Mouse (Mus musculus) kidney, postnatal 0 days (tissue): ENCODE results near the gene Pde4a. TPM values are rescaled to one million over a fixed set of nuclear protein-coding genes. Genes with fewer than 3 reads are reported as not detected.
A peak's percentile ranks its signal among the peaks of the same experiment; 100 is the strongest.

Experiments used
- ATAC-seq: fragments of 200-750 bp; cut with Nextera tagmentation; replicated peaks from 2 replicates; pipeline ENCODE4 v1.8.0; 2017; ENCODE audit warnings: low read depth, moderate number of reproducible peaks, moderate TSS enrichment, moderate library complexity; ENCODE audit not compliant: low FRiP score
- DNase-seq: peaks from one replicate; pipeline ENCODE4 v3.0.0-alpha.2; 2016; ENCODE audit warnings: low spot score
- H3K27ac ChIP-seq: fragments of 300-500 bp; sonication (generic); 2 replicates; pipeline ENCODE4 v1.5.1; 2014; ENCODE audit warnings: mild to moderate bottlenecking
- H3K27me3 ChIP-seq: fragments of 300-500 bp; sonication (generic); 2 replicates; pipeline ENCODE4 v1.6.1; 2014; ENCODE audit warnings: low read length, mixed read lengths; ENCODE audit not compliant: insufficient read depth
- H3K36me3 ChIP-seq: fragments of 300-500 bp; sonication (generic); 2 replicates; pipeline ENCODE4 v1.6.1; 2014; ENCODE audit warnings: low read length, mixed read lengths; ENCODE audit not compliant: insufficient read depth
- H3K4me1 ChIP-seq: fragments of 300-500 bp; sonication (generic); replicated peaks from 2 replicates; pipeline ENCODE4 v1.6.1; 2014; ENCODE audit warnings: antibody characterized with exemption, low read length, mixed read lengths; ENCODE audit not compliant: insufficient read depth
- H3K4me2 ChIP-seq: fragments of 300-500 bp; sonication (generic); 2 replicates; pipeline ENCODE4 v1.6.1; 2014; ENCODE audit warnings: mild to moderate bottlenecking, low read length, moderate library complexity, mixed read lengths
- H3K4me3 ChIP-seq: fragments of 300-500 bp; sonication (generic); replicated peaks from 2 replicates; pipeline ENCODE4 v1.5.1; 2014; ENCODE audit warnings: low read depth, low read length
- H3K9ac ChIP-seq: fragments of 300-500 bp; sonication (generic); 2 replicates; pipeline ENCODE4 v1.6.1; 2014; ENCODE audit warnings: low read depth, low read length
- H3K9me3 ChIP-seq: fragments of 300-500 bp; sonication (generic); replicated peaks from 2 replicates; pipeline ENCODE4 v1.6.1; 2016; ENCODE audit warnings: low read length, inconsistent platforms, mixed read lengths
- CTCF ChIP-seq: IDR thresholded peaks from 2 replicates; pipeline ENCODE4 v1.5.1; 2016; ENCODE audit warnings: antibody characterized with exemption, low read depth, mild to moderate bottlenecking, moderate library complexity
- WGBS: fragments of 180-500 bp; shearing (Covaris S2); extraction: QIAGEN DNeasy Blood & Tissue Kit; methylation state at CpG from one replicate; pipeline ENCODE4 v1.1.7; 2014; 5-methylcytosine and 5-hydroxymethylcytosine counted together
- polyA plus RNA-seq: library from polyadenylated mRNA; unstranded; fragments of >200 nt; fragmentation: Nextera tagmentation; extraction: Ambion mirVana; gene quantifications from 2 replicates; pipeline ENCODE4 v1.2.1, GENCODE M21; 2015

Gene Pde4a
- polyA plus RNA-seq, 1 experiment from 2014 or later: 8.2 TPM

DNA sequence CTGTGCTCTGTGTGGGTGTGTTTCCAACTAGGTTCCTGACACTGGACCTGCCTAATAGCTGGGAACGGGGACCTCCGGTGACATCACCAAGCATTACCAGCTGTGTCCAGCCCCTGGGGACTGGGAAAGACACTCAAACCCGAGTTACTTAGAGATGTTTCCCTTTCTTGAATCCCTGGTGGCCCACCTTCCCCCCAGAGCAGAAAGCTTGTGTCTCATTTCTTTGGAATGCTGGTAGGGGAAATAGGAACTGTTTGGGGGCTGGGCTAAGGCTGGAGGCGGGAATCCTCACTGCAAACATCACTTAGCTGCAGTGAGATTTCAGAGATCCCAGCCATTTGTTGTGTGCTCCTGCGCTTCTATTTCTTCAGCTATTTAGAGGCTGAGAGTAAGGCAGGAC lies 11.7 kb upstream of the Pde4a start:
- peak; percentile 84 for DNase-seq
- ATAC-seq: no peak
- H3K36me3 ChIP-seq: no peaks in the 10 kb centered on the region

GRCm38 (mm10) chr9:21154787-21155186 lies 10.7 kb upstream of the Pde4a start:
- Histone ChIP-seq H3K27me3 (no peaks in the 10 kb centered on the region), H3K4me1 (peaks cover 5% of the 10 kb centered on the region; the same call in 1 of the 2 replicates), H3K36me3 (no peaks in the 10 kb centered on the region), H3K27ac (no peak overlapping the region), H3K4me3 (no peak overlapping the region), H3K4me2 (no peak overlapping the region), H3K9ac (no peak overlapping the region), H3K9me3 (no peaks in the 10 kb centered on the region)
- DNase-seq (no peak), ATAC-seq (no peak)
- 90% methylated on average over 3 of the region's 3 CpGs for WGBS
- no peak for TF ChIP-seq CTCF

More for the DNA sequence above, 11.7 kb upstream of the Pde4a start:
- Histone ChIP-seq H3K4me1 (peaks cover 9% of the 10 kb centered on the region; the same call in 1 of the 2 replicates), H3K4me2 (peak overlapping the region; percentile 80), H3K9me3 (no peaks in the 10 kb centered on the region), H3K4me3 (peak overlapping the region; percentile 31), H3K9ac (peak overlapping the region; percentile 57), H3K27me3 (no peaks in the 10 kb centered on the region), H3K27ac (peak overlapping the region; percentile 37)
- TF ChIP-seq CTCF: no peak
- 3% methylated on average over 5 of the region's 5 CpGs for WGBS

GRCm38 (mm10) chr9:21161209-21161909 lies 4.2 kb upstream of the Pde4a start:
- under 1% methylated on average over 52 of the region's 52 CpGs for WGBS
- peak; percentile 88 for TF ChIP-seq CTCF
- H3K4me1 ChIP-seq: peaks cover 10% of the 10 kb centered on the region; the same call in 1 of the 2 replicates
- H3K36me3 ChIP-seq: no peaks in the 10 kb centered on the region
- H3K4me2 ChIP-seq: peak overlapping the region; percentile 88
- ATAC-seq (peak; percentile 41), DNase-seq (peak; percentile 89)
- peaks cover 19% of the 10 kb centered on the region for H3K27me3 ChIP-seq
- peak overlapping the region; percentile 53 for H3K4me3 ChIP-seq
- H3K9ac ChIP-seq: peak overlapping the region; percentile 70
- no peaks in the 10 kb centered on the region for H3K9me3 ChIP-seq
- H3K27ac ChIP-seq: no peak overlapping the region

GRCm38 (mm10) chr9:21163086-21164050 lies 2.1 kb upstream of the Pde4a start:
- WGBS: 38% methylated on average over 11 of the region's 11 CpGs
- no peak overlapping the region for H3K27ac ChIP-seq
- ATAC-seq: no peak
- H3K9me3 ChIP-seq: no peaks in the 10 kb centered on the region
- H3K4me1 ChIP-seq: peaks cover 16% of the 10 kb centered on the region; the same call in 1 of the 2 replicates
- peaks cover 22% of the 10 kb centered on the region for H3K27me3 ChIP-seq
- no peak overlapping the region for H3K4me3 ChIP-seq
- TF ChIP-seq CTCF: no peak
- H3K4me2 ChIP-seq: peak overlapping the region; percentile 48
- DNase-seq: no peak
- H3K9ac ChIP-seq: no peak overlapping the region
- H3K36me3 ChIP-seq: no peaks in the 10 kb centered on the region

GRCm38 (mm10) chr9:21164072-21164471 lies 1.4 kb upstream of the Pde4a start:
- Histone ChIP-seq H3K4me3 (peak overlapping the region; percentile 16), H3K4me2 (peak overlapping the region; percentile 48), H3K36me3 (no peaks in the 10 kb centered on the region), H3K9ac (no peak overlapping the region), H3K27me3 (peaks cover 22% of the 10 kb centered on the region), H3K27ac (no peak overlapping the region), H3K4me1 (peaks cover 20% of the 10 kb centered on the region; the same call in 1 of the 2 replicates), H3K9me3 (no peaks in the 10 kb centered on the region)
- WGBS: under 1% methylated on average over 26 of the region's 26 CpGs
- ATAC-seq (no peak), DNase-seq (no peak)
- no peak for TF ChIP-seq CTCF

DNA sequence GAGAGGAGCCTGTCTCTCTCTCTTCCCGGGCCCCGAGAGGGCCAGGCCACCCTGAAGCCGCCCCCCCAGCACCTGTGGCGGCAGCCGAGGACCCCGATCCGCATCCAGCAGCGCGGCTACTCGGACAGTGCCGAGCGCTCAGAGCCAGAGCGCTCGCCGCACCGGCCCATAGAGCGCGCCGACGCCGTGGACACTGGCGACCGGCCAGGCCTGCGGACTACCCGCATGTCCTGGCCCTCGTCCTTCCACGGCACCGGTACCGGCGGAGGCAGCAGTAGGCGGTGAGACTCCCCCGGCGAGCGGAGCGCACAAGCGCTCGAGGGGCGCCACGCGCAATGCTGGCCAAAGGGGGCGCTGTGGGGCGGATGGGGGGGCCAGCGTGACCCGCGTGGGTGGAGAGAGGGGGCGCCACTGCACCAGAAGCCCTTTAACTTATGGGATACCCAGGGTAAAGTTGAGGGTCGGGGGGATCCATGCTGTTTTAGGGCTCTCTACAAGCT lies 488 bp downstream of the Pde4a start:
- ATAC-seq (no peak), DNase-seq (peak; percentile 47)
- H3K27ac ChIP-seq: no peak overlapping the region
- H3K4me3 ChIP-seq: peak overlapping the region; percentile 53
- peak overlapping the region; percentile 47 for H3K9ac ChIP-seq
- peaks cover 22% of the 10 kb centered on the region for H3K27me3 ChIP-seq
- no peaks in the 10 kb centered on the region for H3K9me3 ChIP-seq
- TF ChIP-seq CTCF: peak; percentile 71
- WGBS: under 1% methylated on average over 47 of the region's 47 CpGs
- H3K4me1 ChIP-seq: peaks cover 20% of the 10 kb centered on the region; the same call in 1 of the 2 replicates
- peak overlapping the region; percentile 86 for H3K4me2 ChIP-seq
- H3K36me3 ChIP-seq: no peaks in the 10 kb centered on the region
